Mouse (Mus musculus): ENCODE measurements at regions not wholly inside any gene's neighbourhood (a gene's known extent, or its start where the extent isn't known, plus 50 kb on each side); places are given as distances from the start of the nearest gene placed in this dataset.

DNA sequence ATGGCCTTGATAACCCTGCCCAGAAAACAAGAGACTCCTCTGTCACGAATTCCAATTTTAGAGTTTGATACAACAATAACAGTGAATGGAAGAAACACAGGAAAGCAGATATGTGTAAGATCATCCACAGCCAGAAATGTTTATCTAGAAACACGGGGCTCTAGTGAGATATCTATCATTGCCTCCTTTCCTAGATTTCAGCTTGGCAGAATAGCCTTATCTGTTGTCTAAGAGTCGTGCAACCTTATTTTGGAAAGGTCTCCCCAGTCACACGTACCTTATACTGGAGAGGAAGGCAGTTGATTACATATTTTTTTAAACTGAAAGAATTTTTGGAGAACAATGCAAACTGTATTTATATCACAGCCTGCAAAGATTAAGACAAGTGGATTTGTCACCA, 61.6 kb downstream of the Gm10295 start:
- ATAC-seq (ENCODE audit: low FRiP score, low TSS enrichment) = no peak
- no peaks in the 10 kb centered on the region for H3K4me1 ChIP-seq (ENCODE audit: control insufficient read depth, insufficient read depth, low read length)
- H3K27me3 ChIP-seq (ENCODE audit: control insufficient read depth, insufficient read depth, low read length) = no peaks in the 10 kb centered on the region
- H3K27ac ChIP-seq (replicated peaks; ENCODE audit: low read depth, low read length) = no peak overlapping the region
- no peak for DNase-seq
- no peaks in the 10 kb centered on the region for H3K36me3 ChIP-seq (ENCODE audit: control insufficient read depth, insufficient read depth, low read length)
- no peaks in the 10 kb centered on the region for H3K9me3 ChIP-seq (ENCODE audit: control insufficient read depth, low read length)
- no peak overlapping the region for H3K9ac ChIP-seq (replicated peaks; ENCODE audit: low read length)
- 80% methylated on average over 4 of the region's 4 CpGs for WGBS
- no peak overlapping the region for H3K4me3 ChIP-seq (replicated peaks; ENCODE audit: low read depth, low read length)
- no peak overlapping the region for H3K4me2 ChIP-seq (ENCODE audit: low read length)

DNA sequence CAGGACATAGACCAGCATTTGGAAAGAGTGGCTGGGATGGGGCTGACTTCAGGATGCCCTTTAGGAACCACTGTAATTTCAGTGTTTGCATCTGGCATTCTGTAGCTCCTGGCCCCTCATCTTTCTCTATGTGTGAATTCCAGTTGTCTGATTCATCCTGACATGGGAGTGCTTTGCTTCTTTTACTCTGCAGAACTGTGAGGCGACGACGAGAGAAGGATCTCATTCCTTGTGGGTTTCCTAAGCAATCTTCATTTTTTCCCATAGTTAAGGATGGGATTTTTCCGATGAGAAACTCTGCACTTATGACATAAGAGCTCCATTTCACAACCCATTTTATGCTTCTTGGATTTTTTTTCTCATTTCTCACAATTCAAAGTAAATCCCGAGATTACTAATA, 62.0 kb downstream of the Gm10295 start:
- no peaks in the 10 kb centered on the region for H3K36me3 ChIP-seq (ENCODE audit: control insufficient read depth, insufficient read depth, low read length)
- H3K27ac ChIP-seq (replicated peaks; ENCODE audit: low read depth, low read length) = no peak overlapping the region
- no peak for ATAC-seq (ENCODE audit: low FRiP score, low TSS enrichment)
- 84% methylated on average over 5 of the region's 5 CpGs for WGBS
- H3K9me3 ChIP-seq (ENCODE audit: control insufficient read depth, low read length) = no peaks in the 10 kb centered on the region
- H3K9ac ChIP-seq (replicated peaks; ENCODE audit: low read length) = no peak overlapping the region
- no peak overlapping the region for H3K4me2 ChIP-seq (ENCODE audit: low read length)
- DNase-seq = no peak
- no peaks in the 10 kb centered on the region for H3K27me3 ChIP-seq (ENCODE audit: control insufficient read depth, insufficient read depth, low read length)
- no peaks in the 10 kb centered on the region for H3K4me1 ChIP-seq (ENCODE audit: control insufficient read depth, insufficient read depth, low read length)
- H3K4me3 ChIP-seq (replicated peaks; ENCODE audit: low read depth, low read length) = no peak overlapping the region

DNA sequence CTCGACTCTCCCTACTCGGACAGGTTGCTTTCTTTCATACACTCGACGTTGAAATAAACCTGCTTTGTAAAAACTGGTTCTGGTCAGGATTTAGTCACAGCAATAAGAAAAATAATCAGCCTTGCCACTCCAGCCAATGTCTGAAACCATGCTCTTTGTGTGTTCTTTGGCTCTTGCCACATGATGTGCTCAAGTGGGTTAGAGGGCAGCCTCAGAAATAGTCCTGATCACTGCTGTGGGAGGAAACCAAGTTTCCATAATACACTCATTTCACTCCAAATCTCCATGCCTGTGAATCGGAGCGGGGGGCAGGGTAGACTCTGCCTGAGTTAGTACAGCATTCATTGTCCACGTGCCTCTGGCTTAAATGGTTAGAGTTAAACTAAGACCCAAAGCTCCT, 63.8 kb downstream of the Gm10295 start:
- Histone ChIP-seq H3K27ac (replicated peaks; ENCODE audit: low read depth, low read length) (no peak overlapping the region), H3K36me3 (ENCODE audit: control insufficient read depth, insufficient read depth, low read length) (no peaks in the 10 kb centered on the region), H3K4me3 (replicated peaks; ENCODE audit: low read depth, low read length) (no peak overlapping the region), H3K4me2 (ENCODE audit: low read length) (no peak overlapping the region), H3K27me3 (ENCODE audit: control insufficient read depth, insufficient read depth, low read length) (no peaks in the 10 kb centered on the region), H3K9me3 (ENCODE audit: control insufficient read depth, low read length) (no peaks in the 10 kb centered on the region), H3K9ac (replicated peaks; ENCODE audit: low read length) (no peak overlapping the region), H3K4me1 (ENCODE audit: control insufficient read depth, insufficient read depth, low read length) (no peaks in the 10 kb centered on the region)
- no peak for ATAC-seq (ENCODE audit: low FRiP score, low TSS enrichment)
- 85% methylated on average over 7 of the region's 7 CpGs for WGBS
- no peak for DNase-seq

DNA sequence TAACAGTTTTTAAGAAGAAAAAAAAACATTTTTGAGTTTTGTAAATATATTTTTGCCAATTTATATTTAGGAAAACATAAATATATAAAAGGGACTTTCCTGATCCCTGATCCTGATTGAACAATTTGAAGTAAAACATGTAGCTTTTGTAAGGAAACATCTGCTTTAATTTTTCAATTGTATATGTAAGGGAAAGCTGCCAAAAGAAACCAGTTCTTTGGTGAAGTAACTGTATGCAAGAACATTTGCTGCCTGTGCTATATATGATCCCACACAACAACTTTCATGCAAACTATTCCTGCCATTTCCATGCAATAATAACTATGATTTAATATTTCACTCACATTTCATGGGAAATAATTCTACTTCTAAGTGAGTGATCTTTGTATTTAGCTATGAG, 67.0 kb downstream of the Gm10295 start:
- no peaks in the 10 kb centered on the region for H3K4me1 ChIP-seq (ENCODE audit: control insufficient read depth, insufficient read depth, low read length)
- no peak overlapping the region for H3K27ac ChIP-seq (replicated peaks; ENCODE audit: low read depth, low read length)
- H3K27me3 ChIP-seq (ENCODE audit: control insufficient read depth, insufficient read depth, low read length) = no peaks in the 10 kb centered on the region
- H3K4me3 ChIP-seq (replicated peaks; ENCODE audit: low read depth, low read length) = no peak overlapping the region
- H3K9ac ChIP-seq (replicated peaks; ENCODE audit: low read length) = no peak overlapping the region
- H3K9me3 ChIP-seq (ENCODE audit: control insufficient read depth, low read length) = no peaks in the 10 kb centered on the region
- no peaks in the 10 kb centered on the region for H3K36me3 ChIP-seq (ENCODE audit: control insufficient read depth, insufficient read depth, low read length)
- ATAC-seq (ENCODE audit: low FRiP score, low TSS enrichment) (no peak), DNase-seq (no peak)
- H3K4me2 ChIP-seq (ENCODE audit: low read length) = no peak overlapping the region

DNA sequence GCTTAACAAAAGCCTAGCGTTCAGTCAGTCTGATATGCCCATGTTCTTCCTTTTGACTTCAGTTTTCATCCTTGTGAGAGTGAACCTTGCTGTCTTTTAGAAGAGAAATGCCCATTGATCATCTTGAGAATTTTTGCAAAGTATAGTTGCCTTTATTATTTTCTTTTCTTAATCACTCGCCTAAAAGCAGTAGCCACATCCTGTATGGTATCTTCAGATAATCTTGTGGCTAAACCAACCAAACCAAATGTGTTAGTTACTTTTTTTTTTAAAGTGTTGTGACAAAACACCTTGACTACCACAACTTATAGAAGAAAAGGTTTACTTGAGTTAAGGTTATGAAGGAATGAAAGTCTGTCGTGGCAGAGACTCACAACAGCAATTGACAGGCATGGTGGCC, 67.9 kb downstream of the Gm10295 start:
- ATAC-seq (ENCODE audit: low FRiP score, low TSS enrichment) = no peak
- 88% methylated on average over 3 of the region's 3 CpGs for WGBS
- H3K9ac ChIP-seq (replicated peaks; ENCODE audit: low read length) = no peak overlapping the region

DNA sequence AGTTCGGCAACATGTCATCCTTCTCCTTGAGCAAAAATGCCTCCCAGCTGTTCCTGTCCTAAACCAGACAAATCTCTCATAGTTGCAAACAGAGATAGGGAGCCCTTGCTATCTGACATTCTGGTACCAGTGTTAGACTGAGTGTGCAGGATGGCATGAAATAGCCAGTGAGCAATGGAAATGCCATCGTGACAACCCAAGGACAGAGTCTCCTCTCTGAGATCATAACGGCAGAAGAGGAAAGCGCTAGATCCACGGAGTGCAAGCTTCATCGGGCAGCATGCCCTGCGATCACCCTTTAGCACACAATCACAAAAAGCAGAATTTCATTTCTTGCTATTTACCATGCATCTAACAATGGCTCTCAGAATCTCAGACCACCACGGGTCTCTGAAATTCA, 85.2 kb downstream of the Gm10295 start:
- Histone ChIP-seq H3K9me3 (ENCODE audit: control insufficient read depth, low read length) (no peaks in the 10 kb centered on the region), H3K4me2 (ENCODE audit: low read length) (no peak overlapping the region), H3K36me3 (ENCODE audit: control insufficient read depth, insufficient read depth, low read length) (no peaks in the 10 kb centered on the region), H3K9ac (replicated peaks; ENCODE audit: low read length) (no peak overlapping the region), H3K27me3 (ENCODE audit: control insufficient read depth, insufficient read depth, low read length) (no peaks in the 10 kb centered on the region), H3K27ac (replicated peaks; ENCODE audit: low read depth, low read length) (no peak overlapping the region), H3K4me3 (replicated peaks; ENCODE audit: low read depth, low read length) (no peak overlapping the region), H3K4me1 (ENCODE audit: control insufficient read depth, insufficient read depth, low read length) (no peaks in the 10 kb centered on the region)
- ATAC-seq (ENCODE audit: low FRiP score, low TSS enrichment) = no peak
- 83% methylated on average over 8 of the region's 8 CpGs for WGBS
- no peak for DNase-seq

More for the DNA sequence above, 67.9 kb downstream of the Gm10295 start:
- DNase-seq = no peak
- Histone ChIP-seq H3K9me3 (ENCODE audit: control insufficient read depth, low read length) (no peaks in the 10 kb centered on the region), H3K27ac (replicated peaks; ENCODE audit: low read depth, low read length) (no peak overlapping the region), H3K4me1 (ENCODE audit: control insufficient read depth, insufficient read depth, low read length) (no peaks in the 10 kb centered on the region), H3K4me2 (ENCODE audit: low read length) (no peak overlapping the region), H3K36me3 (ENCODE audit: control insufficient read depth, insufficient read depth, low read length) (no peaks in the 10 kb centered on the region), H3K4me3 (replicated peaks; ENCODE audit: low read depth, low read length) (no peak overlapping the region), H3K27me3 (ENCODE audit: control insufficient read depth, insufficient read depth, low read length) (no peaks in the 10 kb centered on the region)

DNA sequence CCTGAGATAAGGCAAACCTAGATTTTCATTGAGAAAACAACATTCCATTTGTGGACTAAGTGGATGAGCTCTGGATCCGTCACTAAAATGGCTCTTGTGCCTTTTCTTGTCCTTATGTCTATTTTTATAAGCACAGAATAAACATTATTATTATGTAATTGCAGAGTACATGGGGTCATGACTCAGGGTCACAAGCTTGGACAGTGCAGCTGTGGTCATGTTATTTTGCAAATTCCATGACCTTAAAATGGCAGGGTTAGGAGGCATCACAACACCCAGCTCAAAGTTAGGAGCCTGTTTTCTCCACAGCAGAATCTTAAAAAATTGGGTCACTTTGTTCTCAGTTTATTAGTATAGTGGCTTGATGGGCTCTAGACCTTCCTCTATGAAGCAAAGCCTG, 87.2 kb downstream of the Gm10295 start:
- WGBS = 86% methylated on average over 1 of the region's 1 CpGs
- no peaks in the 10 kb centered on the region for H3K4me1 ChIP-seq (ENCODE audit: control insufficient read depth, insufficient read depth, low read length)
- DNase-seq = no peak
- no peaks in the 10 kb centered on the region for H3K9me3 ChIP-seq (ENCODE audit: control insufficient read depth, low read length)
- no peaks in the 10 kb centered on the region for H3K27me3 ChIP-seq (ENCODE audit: control insufficient read depth, insufficient read depth, low read length)
- no peak for ATAC-seq (ENCODE audit: low FRiP score, low TSS enrichment)
- no peak overlapping the region for H3K4me2 ChIP-seq (ENCODE audit: low read length)
- H3K4me3 ChIP-seq (replicated peaks; ENCODE audit: low read depth, low read length) = no peak overlapping the region
- H3K27ac ChIP-seq (replicated peaks; ENCODE audit: low read depth, low read length) = no peak overlapping the region
- no peaks in the 10 kb centered on the region for H3K36me3 ChIP-seq (ENCODE audit: control insufficient read depth, insufficient read depth, low read length)
- H3K9ac ChIP-seq (replicated peaks; ENCODE audit: low read length) = no peak overlapping the region

DNA sequence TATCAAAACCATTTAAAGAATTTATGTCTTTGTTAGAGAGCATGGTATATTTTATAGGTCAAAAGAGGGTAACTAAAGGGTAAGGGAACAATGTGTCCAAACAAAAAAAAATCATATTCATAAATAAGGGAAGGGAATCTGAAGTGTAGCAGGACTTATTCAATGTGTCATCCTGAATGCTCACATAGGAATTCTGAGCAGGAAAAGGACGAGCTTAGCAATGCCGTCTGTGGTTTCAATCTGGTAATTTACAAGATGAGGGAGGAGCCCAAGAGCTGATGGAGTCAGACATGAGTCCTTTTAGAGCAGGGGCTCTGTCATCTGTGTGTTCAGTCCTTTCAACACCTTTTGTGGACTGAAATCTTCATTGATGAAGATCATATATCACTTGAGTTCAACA, 101.6 kb downstream of the Gm10295 start:
- no peak overlapping the region for H3K27ac ChIP-seq (replicated peaks; ENCODE audit: low read depth, low read length)
- DNase-seq (no peak), ATAC-seq (ENCODE audit: low FRiP score, low TSS enrichment) (no peak)
- no peaks in the 10 kb centered on the region for H3K4me1 ChIP-seq (ENCODE audit: control insufficient read depth, insufficient read depth, low read length)
- H3K4me2 ChIP-seq (ENCODE audit: low read length) = no peak overlapping the region
- no peaks in the 10 kb centered on the region for H3K27me3 ChIP-seq (ENCODE audit: control insufficient read depth, insufficient read depth, low read length)
- no peaks in the 10 kb centered on the region for H3K36me3 ChIP-seq (ENCODE audit: control insufficient read depth, insufficient read depth, low read length)
- no peak overlapping the region for H3K4me3 ChIP-seq (replicated peaks; ENCODE audit: low read depth, low read length)
- H3K9ac ChIP-seq (replicated peaks; ENCODE audit: low read length) = no peak overlapping the region
- H3K9me3 ChIP-seq (ENCODE audit: control insufficient read depth, low read length) = no peaks in the 10 kb centered on the region
- 86% methylated on average over 2 of the region's 2 CpGs for WGBS

DNA sequence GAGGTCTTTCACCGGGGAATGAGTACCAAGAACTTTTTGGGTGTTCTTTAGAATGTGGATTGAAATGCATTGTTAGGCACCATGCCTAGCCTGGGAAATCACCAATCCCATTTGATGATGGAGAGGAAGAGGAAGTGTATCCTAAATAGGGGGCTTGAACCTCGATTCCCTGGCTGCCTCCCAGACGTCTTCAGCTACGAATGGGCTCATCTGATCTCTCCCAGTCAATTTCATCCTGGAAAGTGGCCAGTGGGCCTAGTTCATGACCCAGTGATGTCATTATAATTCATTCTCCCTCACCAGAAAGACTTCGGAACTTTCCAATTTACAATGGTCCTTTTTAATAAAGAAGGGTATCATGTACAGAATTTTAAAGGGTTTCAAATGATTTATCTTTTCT, 102.1 kb downstream of the Gm10295 start:
- DNase-seq (no peak), ATAC-seq (ENCODE audit: low FRiP score, low TSS enrichment) (no peak)
- Histone ChIP-seq H3K27me3 (ENCODE audit: control insufficient read depth, insufficient read depth, low read length) (no peaks in the 10 kb centered on the region), H3K36me3 (ENCODE audit: control insufficient read depth, insufficient read depth, low read length) (no peaks in the 10 kb centered on the region), H3K27ac (replicated peaks; ENCODE audit: low read depth, low read length) (no peak overlapping the region), H3K9me3 (ENCODE audit: control insufficient read depth, low read length) (no peaks in the 10 kb centered on the region), H3K4me3 (replicated peaks; ENCODE audit: low read depth, low read length) (no peak overlapping the region), H3K9ac (replicated peaks; ENCODE audit: low read length) (no peak overlapping the region), H3K4me2 (ENCODE audit: low read length) (no peak overlapping the region), H3K4me1 (ENCODE audit: control insufficient read depth, insufficient read depth, low read length) (no peaks in the 10 kb centered on the region)
- WGBS = 74% methylated on average over 5 of the region's 5 CpGs

Data from midbrain, embryonic 14.5 days (tissue).